Mouse (Mus musculus) kidney, postnatal 10 days (tissue): Measurements from ENCODE around the gene AI593442.

ENCODE experiments used
- DNase-seq: peaks from one replicate; pipeline ENCODE4 v3.0.0; 2021; ENCODE audit warnings: mixed read lengths

Gene AI593442

GRCm38 (mm10) chr9:52679362-52679947 is at the start of gene AI593442:
Gene AI593442, minus strand, starts transcription at chr9:52679780.
- DNase-seq, result peak; percentile 21

GRCm38 (mm10) chr9:52728806-52729205 is 49.2 kb upstream of the AI593442 start:
- no peak for DNase-seq

- no peak for DNase-seq
Observed at GRCm38 (mm10) chr9:52722626-52723025, 43.0 kb upstream of the AI593442 start.

GRCm38 (mm10) chr9:52719562-52719961 is 40.0 kb upstream of the AI593442 start:
- no peak for DNase-seq

GRCm38 (mm10) chr9:52680036-52680435 is 456 bp upstream of the AI593442 start:
- DNase-seq, result no peak

GRCm38 (mm10) chr9:52678839-52679215 is 753 bp downstream of the AI593442 start:
- no peak for DNase-seq

- DNase-seq, result peak; percentile 10
Observed at GRCm38 (mm10) chr9:52678179-52678838, 1.3 kb downstream of the AI593442 start.

GRCm38 (mm10) chr9:52676587-52676986 is 3.0 kb downstream of the AI593442 start:
- peak; percentile 76 for DNase-seq

- no peak for DNase-seq
Observed at GRCm38 (mm10) chr9:52675937-52676336, 3.6 kb downstream of the AI593442 start.

GRCm38 (mm10) chr9:52661422-52661821 is 18.2 kb downstream of the AI593442 start:
- no peak for DNase-seq

GRCm38 (mm10) chr9:52650341-52650951 is 29.1 kb downstream of the AI593442 start:
- no peak for DNase-seq

GRCm38 (mm10) chr9:52645312-52645711 is 34.3 kb downstream of the AI593442 start:
- DNase-seq, result peak; percentile 41

GRCm38 (mm10) chr9:52644626-52645025 is 35.0 kb downstream of the AI593442 start:
- DNase-seq, result no peak

- DNase-seq, result no peak
Observed at GRCm38 (mm10) chr9:52644156-52644555, 35.4 kb downstream of the AI593442 start.

- DNase-seq, result no peak
Observed at GRCm38 (mm10) chr9:52635991-52636390, 43.6 kb downstream of the AI593442 start.

GRCm38 (mm10) chr9:52623926-52624325 is 55.7 kb downstream of the AI593442 start:
- no peak for DNase-seq
